Mouse (Mus musculus) megakaryocyte progenitor cell, adult 5-6 weeks (primary cell): ENCODE results near the gene Cbx8. TPM values are rescaled to one million over a fixed set of nuclear protein-coding genes. Genes with fewer than 3 reads are reported as not detected.

ENCODE experiments used
- ATAC-seq: replicated peaks from 2 replicates; pipeline ENCODE4 v1.8.0; 2016; ENCODE audit warnings: mild to moderate bottlenecking, moderate TSS enrichment, inconsistent platforms; ENCODE audit not compliant: poor library complexity
- total RNA-seq, 2 experiments: library from RNA; stranded (forward) in 1 of 2; stranded (reverse) in 1 of 2; fragments of 157-497, 149-512 nt in 1 of 2; fragments of 200-1000 nt in 1 of 2; gene quantifications; 2 replicates each; pipeline versions ENCODE4 v1.2.3 to v1.2.4; 2015 to 2017

The Cbx8 gene
- total RNA-seq, 2 experiments from 2014 or later: 1.9 to 3.6 TPM

- ATAC-seq: no peak
Observed at GRCm38 (mm10) chr11:119079445-119079837, 38.7 kb upstream of the Cbx8 start.

DNA sequence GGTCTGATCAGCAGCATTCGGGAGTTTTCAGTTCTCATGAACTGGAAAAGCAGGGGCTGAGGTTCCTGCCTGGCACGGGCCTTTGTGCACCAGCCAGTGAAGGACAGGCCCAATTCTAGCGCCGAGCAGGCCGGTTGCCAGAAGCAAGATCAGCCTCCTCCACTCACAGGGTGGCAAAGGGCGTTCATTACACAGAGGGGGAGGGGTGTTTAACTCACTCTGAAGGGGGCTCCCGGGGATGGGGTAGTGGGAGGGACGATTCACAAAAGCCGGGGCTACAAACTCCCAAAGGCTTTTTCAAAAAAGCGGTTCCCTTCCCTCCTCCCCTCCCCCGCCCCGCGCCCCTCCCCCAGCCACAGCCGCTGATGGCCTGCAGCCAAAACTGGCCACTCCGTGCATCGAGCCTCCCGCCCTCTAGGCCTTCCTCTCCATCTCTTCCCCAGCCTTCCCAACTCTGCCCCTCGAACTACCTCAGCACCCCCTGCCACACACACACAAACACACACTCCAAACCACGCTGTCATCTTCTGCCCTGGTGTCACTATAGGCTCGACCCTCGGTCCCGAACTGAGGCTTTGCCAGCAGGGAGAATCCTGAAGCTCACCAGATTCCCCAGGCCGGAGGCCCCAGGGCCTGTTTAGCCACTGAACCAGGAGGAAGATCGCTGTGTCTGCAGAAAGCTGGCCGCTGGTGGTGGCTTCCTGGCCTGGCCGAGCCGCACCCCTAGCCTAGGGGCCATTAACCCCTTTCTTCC is 38.1 kb upstream of the Cbx8 start:
- ATAC-seq: no peak

DNA sequence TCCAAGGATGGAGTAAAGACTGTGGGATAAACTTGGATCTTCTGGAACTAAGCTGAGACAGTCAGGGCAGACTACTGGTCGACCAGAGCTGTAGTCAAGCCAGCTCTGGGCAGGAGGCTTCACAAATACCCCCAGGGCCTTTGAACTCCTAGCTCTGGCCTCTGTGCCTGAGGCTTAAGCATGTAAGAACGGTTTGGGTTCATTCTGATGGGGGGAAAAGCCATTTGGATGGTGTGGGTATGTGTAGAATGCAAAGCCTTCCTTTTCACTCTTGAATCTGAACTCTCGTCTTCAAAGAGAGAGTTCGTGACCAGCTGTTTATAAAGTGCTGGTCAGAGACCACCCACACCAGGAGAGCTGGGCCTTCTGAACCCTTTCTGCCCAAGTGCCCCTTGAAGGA is 37.0 kb upstream of the Cbx8 start:
- no peak for ATAC-seq

DNA sequence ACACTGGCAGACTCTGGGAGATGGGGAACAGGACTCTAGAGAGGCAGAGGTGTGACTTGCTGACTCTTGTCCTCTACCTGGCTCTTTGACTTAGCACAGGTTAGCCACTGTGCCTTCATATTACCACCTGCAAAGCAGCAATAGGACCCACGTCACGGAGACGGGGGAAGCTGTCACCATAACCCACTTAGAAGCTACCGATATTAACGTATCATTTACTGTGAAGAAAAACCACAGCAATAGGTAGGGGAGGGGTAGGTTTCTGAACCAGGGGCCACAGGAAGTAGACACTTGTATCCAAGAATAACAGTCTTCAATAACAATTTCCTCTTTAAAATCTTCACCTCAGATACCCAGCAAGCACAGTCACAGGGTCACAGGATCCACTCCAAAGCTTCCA is 35.0 kb upstream of the Cbx8 start:
- peak; percentile 26; the same call in 1 of the 2 replicates for ATAC-seq

DNA sequence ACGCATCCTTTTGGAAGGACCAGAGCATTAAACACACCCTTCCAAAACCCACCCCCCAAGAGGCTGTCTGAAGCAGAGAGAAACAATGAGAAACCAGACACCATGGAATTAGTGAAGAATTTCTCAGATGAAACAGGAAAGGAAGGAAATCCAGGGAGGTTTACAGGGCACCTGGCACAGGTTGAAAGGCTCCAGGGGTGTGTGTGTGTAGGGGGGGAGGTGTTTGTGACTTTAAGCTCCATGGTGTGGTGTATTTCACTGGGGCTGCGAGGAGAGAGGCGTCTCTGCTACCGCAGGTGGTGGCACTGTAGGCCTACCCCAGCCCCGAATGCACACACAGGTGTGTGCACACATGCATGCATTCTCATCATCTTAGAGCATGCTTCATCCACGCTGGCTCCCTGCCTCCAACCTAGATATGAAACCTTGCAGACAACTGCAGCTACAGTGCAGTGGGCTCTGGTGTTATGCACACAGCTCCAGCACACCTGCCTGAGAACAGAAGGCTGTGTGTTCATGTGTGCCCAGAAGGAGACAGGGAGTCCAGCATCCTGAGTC is 33.2 kb upstream of the Cbx8 start:
- no peak for ATAC-seq

DNA sequence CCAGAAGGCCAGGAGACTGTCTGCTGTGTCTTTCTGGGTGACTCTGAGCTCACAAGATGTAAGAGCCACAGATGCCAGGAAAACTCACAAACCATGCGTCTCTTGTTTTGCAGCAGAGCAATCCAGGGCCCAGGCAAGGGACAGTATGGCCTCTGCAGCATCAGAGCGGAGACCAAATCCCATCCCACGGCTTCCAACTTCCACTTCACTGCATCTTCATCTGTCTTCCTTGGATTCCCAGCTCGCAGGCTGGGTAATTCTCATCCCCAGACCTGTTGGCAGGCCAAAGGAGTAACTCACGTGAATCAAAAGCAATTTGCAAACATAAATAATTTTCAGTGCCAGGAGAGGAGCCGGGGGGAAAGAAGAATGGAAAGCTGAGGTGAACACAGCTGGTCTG is 32.2 kb upstream of the Cbx8 start:
- no peak for ATAC-seq

DNA sequence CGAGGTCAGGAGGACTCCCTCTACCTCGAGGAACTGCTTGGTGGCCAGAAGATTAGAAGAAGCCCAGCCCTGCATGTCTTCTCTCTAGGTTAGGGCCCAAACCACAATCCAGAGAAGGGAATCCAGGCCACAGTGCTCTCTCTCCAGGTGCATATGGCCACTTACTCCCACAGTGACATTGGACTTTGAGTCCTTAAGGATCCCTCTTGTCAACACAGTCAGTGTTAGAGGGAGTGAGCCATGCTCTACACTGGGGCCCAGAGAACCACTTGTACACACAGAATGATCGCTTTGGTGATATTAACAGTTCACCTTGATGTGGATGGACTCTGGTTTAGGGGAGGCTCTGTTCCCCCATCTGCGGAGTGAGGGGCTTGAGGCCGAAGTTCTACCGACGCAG is 31.5 kb upstream of the Cbx8 start:
- ATAC-seq: no peak

GRCm38 (mm10) chr11:119066841-119067240 is 26.1 kb upstream of the Cbx8 start:
- ATAC-seq: no peak

- ATAC-seq: no peak
Observed at GRCm38 (mm10) chr11:119059256-119059655, 18.5 kb upstream of the Cbx8 start.

- peak; percentile 49 for ATAC-seq
Observed at GRCm38 (mm10) chr11:119058041-119058995, 17.5 kb upstream of the Cbx8 start.

DNA sequence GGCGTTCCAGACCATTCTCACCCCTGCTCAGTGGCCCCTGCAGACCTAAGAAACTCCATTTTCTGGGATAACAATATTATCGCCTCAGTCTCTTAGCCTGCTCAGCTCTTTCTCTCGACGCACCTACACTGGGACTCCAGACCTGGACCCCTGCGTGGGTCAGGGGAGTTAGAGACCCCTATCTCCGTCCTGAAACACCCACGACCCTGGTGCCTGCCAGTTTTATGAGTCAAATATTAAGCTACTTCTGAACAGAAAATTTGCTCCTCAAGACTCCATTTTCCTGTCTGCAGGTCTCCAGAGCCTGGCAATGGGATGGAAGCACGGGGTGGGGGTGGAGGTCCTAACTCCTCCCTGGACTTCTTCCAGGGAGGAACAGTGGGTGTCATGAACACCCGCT is 16.5 kb upstream of the Cbx8 start:
- ATAC-seq: no peak

- 0 out of 2 replicates have a peak, but pooled peaks have one; percentile 2 for ATAC-seq
Observed at GRCm38 (mm10) chr11:119056301-119057211, 15.8 kb upstream of the Cbx8 start.

- ATAC-seq: no peak
Observed at GRCm38 (mm10) chr11:119055571-119056131, 14.9 kb upstream of the Cbx8 start.

- ATAC-seq: no peak
Observed at GRCm38 (mm10) chr11:119054351-119055345, 13.9 kb upstream of the Cbx8 start.

DNA sequence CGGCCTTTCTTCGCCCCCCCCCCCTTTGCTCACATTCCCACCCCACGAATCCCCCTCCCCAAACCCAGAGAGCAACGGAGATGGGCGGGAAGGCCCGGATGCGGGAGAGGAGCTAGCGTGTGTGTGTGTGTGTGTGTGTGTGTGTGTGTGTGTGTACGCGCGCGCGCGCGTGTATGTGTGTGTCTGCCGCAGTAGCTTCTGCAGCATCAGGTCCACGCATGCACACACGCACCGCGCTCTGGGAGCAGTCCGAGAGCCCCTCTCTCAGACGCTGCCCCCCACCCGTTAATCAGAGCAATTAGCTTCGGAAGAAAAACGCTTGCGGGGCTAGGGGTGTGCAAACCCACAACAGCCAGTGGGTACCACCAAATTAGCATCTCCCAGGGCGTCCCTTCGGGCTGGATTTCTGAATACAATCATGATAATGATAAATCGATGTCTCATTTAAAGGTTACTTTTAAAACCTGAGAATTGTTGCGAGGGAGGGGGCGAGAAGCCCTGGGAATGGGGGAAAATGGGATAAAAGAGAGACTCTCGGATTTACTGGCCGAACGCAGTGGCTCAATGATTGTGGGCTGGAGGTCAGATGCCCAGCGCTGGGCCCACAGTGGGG is 13.1 kb upstream of the Cbx8 start:
- ATAC-seq: no peak

GRCm38 (mm10) chr11:119053257-119053670 is 12.5 kb upstream of the Cbx8 start:
- ATAC-seq: peak; percentile 70

- no peak for ATAC-seq
Observed at GRCm38 (mm10) chr11:119052661-119053256, 12.0 kb upstream of the Cbx8 start.
